Mouse (Mus musculus) gastrocnemius, adult 2 months (tissue): Measurements from ENCODE around the gene Procr. TPM values are rescaled to one million over a fixed set of nuclear protein-coding genes. Genes with fewer than 3 reads are reported as not detected.

Source experiments
- DNase-seq: peaks from one replicate; pipeline ENCODE4 v3.0.0; 2022
- H3K27ac ChIP-seq: fragments of 200-600 bp; 2 replicates; pipeline ENCODE4 v1.8.1; 2022; ENCODE audit warnings: mild to moderate bottlenecking
- H3K4me3 ChIP-seq: fragments of 200-600 bp; 2 replicates; pipeline ENCODE4 v1.8.1; 2022; ENCODE audit warnings: mild to moderate bottlenecking, moderate library complexity
- CTCF ChIP-seq: fragments of 200-600 bp; IDR thresholded peaks from 2 replicates; pipeline ENCODE4 v1.8.1; 2022; ENCODE audit warnings: antibody characterized with exemption, mild to moderate bottlenecking, moderate library complexity
- intact Hi-C: fragments of 180-260 bp; cut with DNase I; formaldehyde crosslinking; loops from one replicate; pipeline ENCODE4 v1.15.1; 2025
- long read RNA-seq, 2 experiments: library from polyadenylated mRNA; stranded (forward); transcript quantifications; one replicate each; pipeline ENCODE4 v2.0.0; 2021
- total RNA-seq, 2 experiments: library from RNA; stranded (reverse); gene quantifications; 2 replicates each; pipeline ENCODE4 v1.2.3; 2021

The Procr gene
- total RNA-seq, result 10 to 100 TPM in 1 of 2 experiments, 1 to 10 TPM in 1; 9.9 to 21.3 TPM
- long read RNA-seq, experiment 1, partial matches to known transcripts, result 0 of 13 reads
- long read RNA-seq, experiment 1, other reads (novel, unspliced or antisense), result 10 of 13 reads
- long read RNA-seq, experiment 2, partial matches to known transcripts, result 0 of 12 reads
- long read RNA-seq, experiment 2, other reads (novel, unspliced or antisense), result 8 of 12 reads

DNA sequence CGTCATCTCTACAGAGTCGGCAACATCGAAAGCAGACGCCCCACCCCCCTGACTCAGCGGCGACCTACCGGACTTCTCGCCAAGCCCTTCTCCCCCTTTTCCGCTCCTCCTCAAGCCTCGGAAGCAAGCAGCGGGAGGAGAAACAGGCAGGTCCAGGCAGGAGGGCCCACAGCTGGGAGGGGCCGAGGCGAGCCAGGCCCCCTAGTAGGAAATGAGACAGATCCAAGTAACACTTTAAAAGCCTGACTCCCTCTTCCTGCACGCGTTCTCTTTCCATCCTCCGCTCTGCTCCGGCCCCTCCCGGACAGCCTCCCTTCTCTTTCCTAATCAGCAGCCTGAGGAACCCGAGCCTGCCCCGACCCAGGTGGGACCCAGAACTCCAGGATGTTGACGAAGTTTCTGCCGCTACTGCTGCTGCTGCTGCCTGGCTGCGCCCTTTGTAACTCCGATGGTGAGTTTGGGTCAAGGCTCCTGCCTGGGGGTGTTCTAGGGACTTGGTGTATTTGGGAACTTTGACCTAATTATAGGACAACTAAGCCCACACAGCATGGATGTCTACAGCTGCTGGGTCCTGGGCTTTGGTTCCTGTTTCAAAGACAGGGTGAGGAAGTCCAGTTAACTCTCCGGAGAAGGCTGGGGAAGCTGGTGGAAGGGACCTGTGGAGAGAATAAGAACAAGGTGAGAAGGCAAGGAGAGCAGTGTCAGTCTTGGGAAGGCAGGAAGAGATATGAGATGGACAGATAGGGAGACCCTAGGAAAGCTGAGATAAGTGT lies at the start of gene Procr:
Gene Procr, plus strand, starts transcription at position 104 of the 773 bp plus-strand sequence.
- intact Hi-C loops, result no loop called here
- Histone ChIP-seq H3K27ac (peak within 1 kb of the TSS; percentile 81), H3K4me3 (peak within 1 kb of the TSS; percentile 75)
- peak; percentile 77 for DNase-seq
- no peak for TF ChIP-seq CTCF

- DNase-seq, result no peak
- TF ChIP-seq CTCF, result no peak
- Histone ChIP-seq H3K27ac (no peak overlapping the region), H3K4me3 (no peak overlapping the region)
- intact Hi-C loops, result no loop called here
Observed at GRCm38 (mm10) chr2:155701399-155701919, 49.5 kb upstream of the Procr start.

- peak overlapping the region; percentile 43; the same call in 1 of the 2 replicates for H3K27ac ChIP-seq
- no peak overlapping the region for H3K4me3 ChIP-seq
- intact Hi-C loops, result no loop called here
- TF ChIP-seq CTCF, result no peak
- DNase-seq, result peak; percentile 52
Observed at GRCm38 (mm10) chr2:155703630-155704029, 47.3 kb upstream of the Procr start.

DNA sequence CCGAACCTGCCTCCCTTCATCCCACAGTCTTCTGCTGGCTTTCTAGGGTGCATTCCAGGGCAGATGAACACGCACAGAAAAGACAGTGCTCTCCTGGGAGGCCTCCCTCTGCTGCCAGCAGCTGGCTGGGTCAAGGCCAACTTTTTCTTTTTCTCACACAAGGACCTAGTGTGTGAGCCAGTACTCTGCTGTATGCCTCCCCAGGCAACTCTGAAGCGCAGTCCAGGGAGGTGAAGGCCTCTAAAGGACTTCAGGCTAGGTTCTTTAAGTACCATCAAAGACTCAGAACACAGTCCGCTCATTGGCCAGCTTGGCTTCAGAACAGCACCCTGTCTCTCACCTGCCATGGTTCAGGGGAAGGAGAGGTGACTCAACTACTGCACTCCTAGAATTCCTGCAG lies 43.7 kb upstream of the Procr start:
- Histone ChIP-seq H3K4me3 (no peak overlapping the region), H3K27ac (peak overlapping the region; percentile 71)
- DNase-seq, result peak; percentile 79
- intact Hi-C loops, result no loop called here
- no peak for TF ChIP-seq CTCF

GRCm38 (mm10) chr2:155710557-155710956 lies 40.4 kb upstream of the Procr start:
- intact Hi-C loops, result no loop called here
- H3K4me3 ChIP-seq, result no peak overlapping the region
- DNase-seq, result no peak
- TF ChIP-seq CTCF, result no peak
- H3K27ac ChIP-seq, result no peak overlapping the region

DNA sequence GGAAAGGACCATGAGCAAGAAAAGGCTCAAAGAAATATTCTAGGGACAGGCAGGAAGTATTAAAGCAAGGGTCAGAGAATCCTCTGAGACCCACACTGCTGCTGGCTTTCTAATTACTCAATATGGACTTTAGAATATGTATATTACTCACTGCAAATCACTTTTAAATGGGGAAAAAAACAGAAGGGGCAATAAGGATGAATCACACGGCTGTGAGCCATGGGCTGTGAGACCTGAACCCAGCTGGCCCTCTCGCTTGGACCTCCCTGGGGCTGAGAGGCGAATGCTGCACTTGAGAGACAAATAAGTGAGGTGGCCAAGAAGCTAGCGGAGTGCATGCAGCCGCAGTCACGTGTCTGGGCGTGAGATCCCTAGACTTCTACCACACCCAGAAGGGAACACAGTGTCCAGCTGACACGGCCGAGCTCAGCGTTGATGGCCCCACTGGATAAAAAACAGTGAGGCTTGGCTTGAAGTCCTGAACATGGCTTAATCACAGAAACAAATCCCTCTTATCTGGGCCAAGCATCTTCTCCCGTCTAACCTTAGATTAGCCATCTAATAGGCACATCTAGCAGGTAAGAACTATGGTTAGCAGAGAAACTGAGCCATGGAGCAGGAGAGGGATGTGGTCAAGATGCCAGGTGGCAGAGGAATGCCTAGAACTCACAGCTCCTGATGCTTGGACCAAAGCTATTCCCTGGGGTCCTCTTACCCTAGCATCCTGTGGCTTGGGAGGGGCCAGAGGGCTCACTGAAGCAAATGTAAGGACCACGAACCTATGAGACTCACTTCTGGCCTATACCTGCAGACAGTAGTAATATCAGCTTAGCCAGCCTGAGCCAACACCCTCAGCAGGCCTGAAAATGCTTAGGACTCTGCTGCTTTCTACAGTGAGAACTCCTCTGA lies 33.6 kb upstream of the Procr start:
- Histone ChIP-seq H3K4me3 (no peak overlapping the region), H3K27ac (peak overlapping the region; percentile 85)
- peak; percentile 87 for DNase-seq
- intact Hi-C loops, result no loop called here
- TF ChIP-seq CTCF, result no peak

GRCm38 (mm10) chr2:155720585-155720984 lies 30.3 kb upstream of the Procr start:
- no peak for TF ChIP-seq CTCF
- DNase-seq, result no peak
- intact Hi-C loops, result no loop called here
- no peak overlapping the region for H3K4me3 ChIP-seq
- peak overlapping the region; percentile 48; the same call in 1 of the 2 replicates for H3K27ac ChIP-seq

DNA sequence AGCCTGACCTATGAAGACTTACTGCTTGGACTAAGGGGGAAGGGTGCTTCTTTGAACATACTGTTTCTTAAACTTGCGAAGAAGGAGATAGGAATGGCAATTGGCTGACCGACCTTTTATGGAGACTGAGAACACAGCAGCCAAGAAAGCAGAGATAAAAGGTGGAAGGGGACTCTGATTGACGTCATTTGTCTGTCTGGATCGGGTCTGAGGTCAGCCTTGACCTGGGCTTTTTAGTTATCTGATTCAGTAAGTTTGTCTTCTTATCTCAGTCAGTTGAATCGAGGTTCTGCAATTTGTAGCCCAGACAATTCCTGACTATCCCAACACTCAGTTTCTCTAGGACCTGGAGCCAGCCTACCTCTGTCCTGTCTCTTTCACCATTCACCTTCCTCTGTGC lies 26.9 kb upstream of the Procr start:
- intact Hi-C loops, result no loop called here
- no peak for DNase-seq
- no peak overlapping the region for H3K27ac ChIP-seq
- no peak overlapping the region for H3K4me3 ChIP-seq
- no peak for TF ChIP-seq CTCF

GRCm38 (mm10) chr2:155724526-155724925 lies 26.4 kb upstream of the Procr start:
- no peak overlapping the region for H3K4me3 ChIP-seq
- no peak for TF ChIP-seq CTCF
- no peak overlapping the region for H3K27ac ChIP-seq
- intact Hi-C loops, result no loop called here
- no peak for DNase-seq

GRCm38 (mm10) chr2:155726302-155726701 lies 24.6 kb upstream of the Procr start:
- H3K27ac ChIP-seq, result no peak overlapping the region
- DNase-seq, result no peak
- no peak for TF ChIP-seq CTCF
- intact Hi-C loops, result no loop called here
- no peak overlapping the region for H3K4me3 ChIP-seq

DNA sequence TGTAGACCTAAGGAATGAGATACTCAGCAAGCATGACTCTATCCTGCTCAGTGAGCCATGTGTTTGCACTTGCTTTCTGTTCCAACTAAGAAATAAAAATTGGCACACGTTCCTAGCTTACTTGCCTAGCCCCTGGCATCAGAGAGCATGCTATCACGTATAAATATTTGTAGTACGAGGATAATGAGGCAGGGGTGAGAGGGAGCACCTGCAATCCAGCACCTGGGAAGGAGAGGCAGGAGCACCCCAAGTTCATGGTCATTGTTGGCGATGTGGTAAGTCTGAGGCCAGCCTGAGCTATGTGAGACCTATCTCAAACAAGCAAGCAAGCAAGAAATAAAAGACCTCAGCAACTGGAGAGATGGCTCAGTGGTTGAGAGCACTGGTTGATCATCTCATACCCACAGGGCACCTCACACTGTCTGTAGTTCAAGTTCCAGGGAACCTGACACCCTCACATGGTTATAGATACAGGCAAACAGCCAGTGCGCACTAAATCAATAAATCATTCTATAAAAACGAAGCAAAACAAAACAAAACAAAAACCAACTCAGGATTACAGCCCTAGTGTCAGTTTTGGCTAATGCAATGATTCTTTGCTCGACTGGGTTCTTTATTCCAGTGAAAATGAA lies 23.0 kb upstream of the Procr start:
- Histone ChIP-seq H3K27ac (no peak overlapping the region), H3K4me3 (no peak overlapping the region)
- no peak for DNase-seq
- intact Hi-C loops, result no loop called here
- TF ChIP-seq CTCF, result no peak

GRCm38 (mm10) chr2:155728742-155729141 lies 22.2 kb upstream of the Procr start:
- H3K4me3 ChIP-seq, result peak overlapping the region; percentile 100
- peak overlapping the region; percentile 86 for H3K27ac ChIP-seq
- no peak for DNase-seq
- intact Hi-C loops, result no loop called here
- no peak for TF ChIP-seq CTCF
